Mouse (Mus musculus): ENCODE measurements around the gene N4bp2.
"Not testable (repeated sequence)": the region's sequence is repeated elsewhere in the genome, so short reads cannot be mapped to it uniquely, and the experiment has no call there.

N4bp2 gene

GRCm38 (mm10) chr5:65763916-65764785 lies 830 bp downstream of the N4bp2 start:
- DNase-seq (ENCODE audit: extremely low read depth, low read depth, low spot score) = no peak

GRCm38 (mm10) chr5:65764786-65765634 lies 1.7 kb downstream of the N4bp2 start:
- peak; percentile 94 for DNase-seq (ENCODE audit: extremely low read depth, low read depth, low spot score)

DNA sequence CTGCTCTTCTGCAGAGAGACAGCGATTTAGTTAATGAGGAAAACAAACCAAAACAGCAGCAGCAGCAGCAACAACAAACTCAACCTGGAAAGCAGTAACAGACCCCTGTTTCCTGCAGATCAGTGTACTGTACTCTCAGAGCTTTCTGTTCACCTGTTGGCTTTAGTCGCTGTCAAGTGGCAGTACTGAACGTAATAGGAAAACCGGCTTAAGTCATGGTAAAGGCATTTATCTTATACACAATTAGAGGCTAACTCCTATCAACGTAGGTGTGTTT lies 2.3 kb downstream of the N4bp2 start:
- no peak for DNase-seq (ENCODE audit: extremely low read depth, low read depth, low spot score)

GRCm38 (mm10) chr5:65768007-65768406 lies 4.7 kb downstream of the N4bp2 start:
- DNase-seq (ENCODE audit: extremely low read depth, low read depth, low spot score) = no peak

DNA sequence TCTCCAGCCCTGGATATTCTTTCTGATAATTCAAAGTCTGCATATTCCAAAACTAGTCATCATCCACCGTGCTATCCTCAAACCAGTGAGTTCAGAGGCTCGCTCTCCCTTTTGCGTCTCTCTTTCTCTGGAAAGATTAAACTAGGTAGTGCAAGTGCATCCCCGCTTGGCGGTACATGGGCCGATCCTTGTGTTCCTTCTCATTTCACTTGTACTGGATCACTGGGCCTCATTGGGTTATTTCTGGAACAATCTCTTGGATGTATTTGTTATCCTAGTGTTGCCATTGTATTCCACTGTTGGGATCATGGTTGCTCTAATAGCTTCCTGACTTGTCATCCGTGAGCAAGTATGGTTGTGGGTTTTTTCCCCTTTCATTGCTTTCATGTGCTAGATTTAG lies 6.7 kb downstream of the N4bp2 start:
- no peak for DNase-seq (ENCODE audit: extremely low read depth, low read depth, low spot score)

- DNase-seq (ENCODE audit: extremely low read depth, low read depth, low spot score) = peak; percentile 61
These were observed 7.2 kb downstream of the N4bp2 start for GRCm38 (mm10) chr5:65770493-65770892.

DNA sequence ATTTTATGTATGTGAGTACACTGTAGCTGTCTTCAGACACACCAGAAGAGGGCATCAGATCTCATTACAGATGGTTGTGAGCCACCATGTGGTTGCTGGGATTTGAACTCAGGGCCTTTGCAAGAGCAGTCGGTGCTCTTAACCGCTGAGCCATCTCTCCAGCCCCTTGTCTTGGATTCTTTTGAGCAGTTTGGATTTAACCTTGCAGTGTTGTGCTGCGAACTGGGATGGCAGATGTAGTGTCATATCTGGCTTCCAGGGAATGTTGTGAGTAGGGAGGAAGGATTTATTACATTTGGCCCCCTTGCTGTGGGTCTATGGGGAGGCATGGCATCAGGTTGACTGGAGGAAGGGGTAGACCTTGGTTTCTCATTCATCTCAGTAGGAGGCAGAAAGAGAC lies 10.6 kb downstream of the N4bp2 start:
- not testable (repeated sequence) for DNase-seq (ENCODE audit: extremely low read depth, low read depth, low spot score)

DNA sequence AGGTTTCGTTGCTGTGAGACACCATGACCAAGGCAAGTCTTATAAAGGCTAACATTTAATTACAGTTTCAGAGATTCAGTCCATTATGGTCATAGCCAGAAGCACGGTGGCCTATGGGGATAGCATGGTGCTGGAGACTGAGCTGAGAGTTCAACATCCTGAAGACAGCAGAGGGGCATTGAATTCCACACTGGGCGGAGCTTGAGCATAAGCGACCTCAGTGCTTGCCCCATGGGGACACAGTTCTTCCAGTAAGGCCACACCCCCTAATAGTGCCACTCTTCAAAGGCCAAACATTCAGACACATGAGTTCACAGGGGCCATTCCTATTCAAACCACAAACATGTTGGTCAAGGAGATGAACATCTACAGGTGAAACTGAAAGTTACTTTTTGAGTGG lies 12.8 kb downstream of the N4bp2 start:
- DNase-seq (ENCODE audit: extremely low read depth, low read depth, low spot score) = no peak

DNA sequence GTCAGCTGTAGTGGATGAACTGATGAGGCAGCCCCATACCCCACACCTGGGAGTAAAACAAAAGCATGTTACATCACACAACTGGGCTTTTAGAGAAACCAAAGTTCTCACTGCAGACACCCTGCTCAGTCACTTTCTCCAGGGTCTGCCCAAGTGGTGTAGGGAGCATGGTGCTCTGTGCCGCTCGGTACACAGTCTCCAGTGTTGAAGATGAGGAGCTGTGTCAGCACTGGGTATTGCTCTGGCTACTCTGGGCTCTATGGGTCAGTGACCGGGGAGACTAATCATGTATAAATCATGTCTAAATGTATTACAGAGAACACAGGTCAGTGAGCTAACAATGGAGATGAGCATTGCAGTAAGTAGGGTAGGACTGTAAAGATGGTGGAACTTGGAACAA lies 13.6 kb downstream of the N4bp2 start:
- no peak for DNase-seq (ENCODE audit: extremely low read depth, low read depth, low spot score)

GRCm38 (mm10) chr5:65778986-65779385 lies 15.7 kb downstream of the N4bp2 start:
- not testable (repeated sequence) for DNase-seq (ENCODE audit: extremely low read depth, low read depth, low spot score)

GRCm38 (mm10) chr5:65779401-65780063 lies 16.2 kb downstream of the N4bp2 start:
- DNase-seq (ENCODE audit: extremely low read depth, low read depth, low spot score) = no peak

DNA sequence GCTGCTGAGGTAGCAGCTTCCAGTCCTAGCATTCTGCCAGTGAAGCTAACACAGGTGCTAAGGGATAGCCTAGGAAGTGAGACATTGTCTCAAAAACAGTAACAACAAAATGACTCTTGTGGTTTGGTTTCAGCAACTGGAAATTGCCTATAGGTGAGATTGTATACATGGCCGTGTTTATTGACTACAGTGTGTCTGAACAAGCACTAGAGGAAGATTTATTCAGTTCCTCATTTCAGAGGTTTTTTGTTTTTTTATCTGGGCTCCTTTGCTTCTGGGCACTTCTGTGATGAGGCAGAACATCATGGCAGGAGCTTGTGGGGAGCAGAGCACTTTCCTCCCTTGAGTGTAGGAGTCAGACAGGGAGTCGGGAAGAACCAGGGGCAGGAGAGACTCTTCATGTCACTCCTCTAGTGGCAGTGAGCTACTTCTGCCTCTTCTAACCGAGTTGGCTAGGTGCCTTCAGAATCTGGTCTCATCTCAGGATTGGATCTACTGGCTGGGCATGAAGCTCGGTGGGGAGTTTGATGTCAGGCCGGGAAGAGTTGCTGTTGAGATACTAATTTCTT lies 17.9 kb downstream of the N4bp2 start:
- no peak for DNase-seq (ENCODE audit: extremely low read depth, low read depth, low spot score)

DNA sequence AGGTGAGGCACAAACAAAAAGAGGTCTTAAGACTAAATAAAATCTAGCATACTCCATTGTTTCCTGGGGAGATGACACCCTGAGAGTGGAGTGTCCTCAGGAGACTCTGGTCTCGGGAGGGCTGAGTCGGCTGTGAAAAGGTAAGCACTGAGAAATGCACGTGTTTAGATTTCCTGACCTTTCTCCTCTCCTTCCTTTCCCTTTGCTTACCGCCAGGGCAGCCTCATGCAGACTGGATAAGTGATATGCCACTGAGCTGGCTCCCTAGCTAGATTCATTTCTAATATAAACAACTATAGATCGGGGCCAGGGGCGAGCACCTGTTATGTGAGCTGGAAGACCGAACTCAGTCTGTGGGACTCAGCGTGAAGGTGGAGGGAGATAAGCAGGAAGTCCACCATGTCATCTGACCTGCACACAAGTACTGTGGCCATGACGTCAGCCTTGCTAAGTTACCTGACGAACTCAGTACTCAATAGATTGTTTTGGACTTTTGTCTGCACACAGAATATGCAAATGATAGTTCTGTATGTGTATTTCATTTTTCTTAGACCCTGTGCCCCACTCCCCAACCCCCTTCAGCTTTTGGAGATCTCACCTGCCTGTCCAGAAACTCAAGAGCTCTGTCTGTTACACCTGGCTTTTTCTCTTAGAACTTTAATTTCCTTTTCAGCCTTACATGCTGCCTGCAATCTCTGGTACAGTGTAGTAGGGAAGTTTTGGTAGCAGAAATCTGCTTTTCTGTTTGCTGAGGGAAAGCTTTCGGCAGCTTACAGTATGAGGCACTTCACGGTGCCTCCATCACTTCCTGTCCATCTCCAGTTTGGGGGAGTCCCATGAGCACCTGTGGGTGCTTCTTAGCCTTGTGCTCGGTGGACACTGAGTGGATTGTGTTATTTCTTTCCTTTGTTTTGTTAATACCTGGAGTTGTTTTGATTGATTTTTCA lies 18.7 kb downstream of the N4bp2 start:
- DNase-seq (ENCODE audit: extremely low read depth, low read depth, low spot score) = no peak

DNA sequence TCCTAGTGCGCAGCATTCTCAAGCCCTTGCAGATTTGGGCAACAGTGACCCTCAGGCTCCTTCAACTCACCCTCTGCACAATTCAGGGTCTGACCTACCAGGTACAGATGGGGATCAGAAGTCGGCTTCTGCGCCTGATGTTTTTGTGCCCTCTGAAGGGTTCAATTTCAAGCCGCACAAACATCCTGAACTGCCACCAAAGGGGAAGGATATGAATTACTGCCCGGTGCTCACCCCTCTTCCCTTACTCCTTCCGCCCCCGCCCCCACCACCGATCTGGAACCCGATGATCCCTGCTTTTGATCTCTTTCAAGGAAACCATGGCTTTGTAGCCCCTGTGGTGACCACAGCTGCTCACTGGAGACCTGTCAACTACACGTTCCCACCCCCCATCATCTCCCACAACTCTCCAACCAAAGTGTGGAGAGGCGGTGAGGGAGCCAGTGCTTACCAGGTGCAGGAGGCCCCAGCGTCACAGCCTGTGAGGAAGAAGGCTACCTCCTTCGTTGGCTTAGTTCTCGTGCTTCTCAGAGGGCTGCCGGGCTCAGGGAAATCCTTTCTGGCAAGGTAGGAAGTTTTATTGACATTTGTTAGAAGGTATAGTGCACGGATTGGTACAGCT lies 27.4 kb downstream of the N4bp2 start:
- DNase-seq (ENCODE audit: extremely low read depth, low read depth, low spot score) = no peak

- no peak for DNase-seq (ENCODE audit: extremely low read depth, low read depth, low spot score)
These were observed 30.9 kb downstream of the N4bp2 start for GRCm38 (mm10) chr5:65794202-65794601.

DNA sequence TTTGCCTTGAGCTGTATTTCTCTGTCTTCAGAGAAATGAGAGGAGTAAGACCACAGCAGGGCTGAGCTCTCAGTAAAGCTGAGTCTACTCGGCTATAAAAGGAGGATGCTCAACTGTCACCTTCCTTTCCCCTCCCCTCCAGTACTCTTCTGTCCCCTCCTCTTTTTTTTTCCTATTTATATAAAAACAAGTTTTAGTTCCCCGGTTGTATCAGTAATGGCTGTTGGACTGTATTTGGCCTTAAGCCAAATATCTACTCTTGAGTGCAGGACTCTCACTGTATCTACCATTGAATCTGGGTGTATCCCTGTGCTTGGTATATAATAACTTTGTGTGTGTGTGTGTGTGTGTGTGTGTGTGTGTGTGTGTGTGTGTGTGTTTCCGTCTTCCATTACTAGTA lies 31.4 kb downstream of the N4bp2 start:
- no peak for DNase-seq (ENCODE audit: extremely low read depth, low read depth, low spot score)

DNA sequence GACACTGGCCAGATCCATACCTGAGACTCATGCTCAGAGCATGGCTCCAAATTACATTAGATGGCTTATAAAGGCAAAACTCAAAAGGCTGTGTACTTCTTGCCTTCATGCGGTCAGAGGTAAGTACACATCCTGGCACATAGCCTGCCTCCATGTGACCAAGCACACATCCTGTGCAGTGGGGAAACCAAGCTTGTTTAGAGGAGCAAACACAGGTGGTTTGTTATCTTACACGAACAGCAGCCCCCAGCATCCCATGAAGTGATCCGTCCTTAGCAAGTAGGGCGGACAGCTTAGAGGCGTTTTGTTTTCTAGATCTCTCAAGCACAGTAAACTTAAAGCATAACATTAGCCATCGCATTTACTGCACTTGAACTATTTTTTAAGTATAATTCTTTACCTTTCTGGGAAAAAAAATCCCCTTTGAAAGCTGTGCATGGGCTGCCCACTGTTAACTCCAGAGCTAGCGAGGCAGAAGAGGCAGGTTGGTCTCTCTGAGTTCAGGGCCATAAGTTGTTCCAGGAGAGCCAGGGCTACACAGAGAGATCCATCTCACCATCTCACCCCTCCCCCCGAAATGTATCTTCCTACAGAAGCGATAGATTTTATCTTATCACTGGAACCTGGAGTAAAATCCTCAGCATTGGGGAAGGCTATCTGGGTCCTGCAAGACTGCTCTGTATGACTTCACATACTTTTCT lies 32.1 kb downstream of the N4bp2 start:
- DNase-seq (ENCODE audit: extremely low read depth, low read depth, low spot score) = no peak

DNA sequence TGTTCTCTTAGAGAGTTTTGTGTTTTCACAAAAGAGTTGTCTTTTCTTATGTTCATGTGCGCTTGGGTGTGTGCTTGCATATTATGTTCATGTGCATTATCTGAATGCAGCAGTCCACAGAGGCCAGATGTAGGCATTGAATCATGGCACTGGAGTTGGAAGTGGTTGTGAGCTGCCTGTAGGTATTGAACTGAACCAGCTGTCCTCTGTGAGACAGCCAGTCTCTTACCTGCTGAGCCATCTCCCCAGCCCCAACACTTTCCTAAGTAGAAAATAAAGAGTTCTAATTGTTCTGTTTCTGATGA lies 32.6 kb downstream of the N4bp2 start:
- no peak for DNase-seq (ENCODE audit: extremely low read depth, low read depth, low spot score)

DNA sequence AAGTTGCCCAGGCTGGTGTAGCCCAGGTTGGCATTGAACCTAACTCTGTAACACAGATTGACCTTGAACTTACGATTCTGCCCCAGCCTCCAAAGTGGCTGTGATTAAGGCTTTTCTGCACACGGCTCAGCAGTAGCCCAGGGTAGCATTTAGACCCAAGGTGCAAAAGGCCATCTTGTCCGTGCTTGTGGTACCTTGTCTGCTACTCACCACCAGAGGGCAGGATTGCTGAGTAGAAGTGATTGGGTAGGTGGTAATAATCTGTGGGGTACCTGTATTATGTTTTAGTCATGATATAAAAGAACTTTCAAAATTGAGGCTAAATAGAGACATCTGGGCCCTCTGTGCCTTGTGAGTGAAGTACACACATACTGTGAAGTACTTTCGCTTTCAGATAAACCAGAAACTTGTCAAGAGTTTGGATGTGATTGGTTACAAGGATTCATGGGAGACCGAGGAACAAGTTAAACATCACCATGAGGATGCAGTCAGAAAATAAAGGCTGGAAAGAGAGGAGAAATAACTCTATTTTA lies 60.3 kb downstream of the N4bp2 start:
- no peak for DNase-seq (ENCODE audit: extremely low read depth, low read depth, low spot score)

Data from fat pad, adult 2 months (tissue).